Mouse (Mus musculus) left cerebral cortex, adult 2 months (tissue): Measurements from ENCODE around the gene Mybl2. TPM values are rescaled to one million over a fixed set of nuclear protein-coding genes. Genes with fewer than 3 reads are reported as not detected.

Experiments used
- DNase-seq, 2 experiments: peaks; one replicate each; pipeline ENCODE4 v3.0.0; 2021 to 2022; ENCODE audit warnings: low spot score in 2 of 2, mixed read lengths in 1 of 2; ENCODE audit errors: extremely low spot score in 1 of 2
- H3K27ac ChIP-seq: fragments of 200-600 bp; 2 replicates; pipeline ENCODE4 v1.8.1; 2022
- H3K4me3 ChIP-seq: fragments of 200-600 bp; 2 replicates; pipeline ENCODE4 v1.8.1; 2022
- CTCF ChIP-seq: fragments of 200-600 bp; IDR thresholded peaks from 2 replicates; pipeline ENCODE4 v1.8.1; 2022; ENCODE audit warnings: antibody characterized with exemption, mild to moderate bottlenecking, moderate library complexity
- intact Hi-C: fragments of 180-260 bp; cut with DNase I; formaldehyde crosslinking; loops from one replicate; pipeline ENCODE4 v1.15.1; 2025
- microRNA-seq, 2 experiments: library from miRNA; unstranded; fragments of <30 nt; microRNA quantifications; one replicate each; pipeline ENCODE4 v1.2.0; 2021
- total RNA-seq, 2 experiments: library from RNA; stranded (reverse); gene quantifications; 2 replicates each; pipeline ENCODE4 v1.2.3; 2021

The Mybl2 gene
- total RNA-seq, 2 experiments from 2014 or later: 1.2 to 2.0 TPM

GRCm38 (mm10) chr2:163130837-163131236 is 76.3 kb downstream of the Mybl2 start:
- no peak overlapping the region for H3K4me3 ChIP-seq
- TF ChIP-seq CTCF: no peak
- intact Hi-C loops: loop anchor here (5.0 kb wide), 1 partner anchor 111 kb away; no protein-coding TSS in a partner anchor

GRCm38 (mm10) chr2:163132314-163132713 is 77.8 kb downstream of the Mybl2 start:
- TF ChIP-seq CTCF: no peak
- intact Hi-C loops: loop anchor here (5.0 kb wide), 1 partner anchor 110 kb away; no protein-coding TSS in a partner anchor
- DNase-seq: no peak

More at GRCm38 (mm10) chr2:163130837-163131236, 76.3 kb downstream of the Mybl2 start:
- DNase-seq: no peak
- H3K27ac ChIP-seq: no peak overlapping the region

More at GRCm38 (mm10) chr2:163132314-163132713, 77.8 kb downstream of the Mybl2 start:
- Histone ChIP-seq H3K4me3 (no peak overlapping the region), H3K27ac (no peak overlapping the region)

Small RNAs within 50 kb of the gene (microRNA-seq; reads per million reads assigned to microRNA genes)
- 0 reads per million in 2 experiments for gene Gm22174
- 0 reads per million in 2 experiments for gene Mir7003

Other genes starting within 250 kb of the Mybl2 start
- 100 to 1,000 TPM in 1 of 2 experiments, 10 to 100 TPM in 1; 99.3 to 109 TPM for gene Srsf6, start 123.2 kb upstream of the Mybl2 start, total RNA-seq
- 10 to 100 TPM; 19.3 to 22.2 TPM for gene L3mbtl1, start 111.2 kb upstream of the Mybl2 start, total RNA-seq
- under 1 TPM; 0.26 to 0.66 TPM for gene Sgk2, start 67.4 kb upstream of the Mybl2 start, total RNA-seq
- gene Ift52, start 37.3 kb upstream of the Mybl2 start, total RNA-seq: 10 to 100 TPM; 32.9 to 35.2 TPM
- not detected for gene Gtsf1l, start 33.2 kb downstream of the Mybl2 start, total RNA-seq
- gene Tox2, start 148.4 kb downstream of the Mybl2 start, total RNA-seq: 10 to 100 TPM; 27.8 to 28.4 TPM